Mouse (Mus musculus): Measurements from ENCODE around the gene Ccdc9b.
A peak's percentile ranks its signal among the peaks of the same experiment; 100 is the strongest.

Ccdc9b gene

GRCm38 (mm10) chr2:118761906-118762783, at the start of gene Ccdc9b:
TSS of gene Ccdc9b (minus strand) at chr2:118762661.
- DNase-seq (ENCODE audit: low read depth, low spot score), result peak; percentile 61

- DNase-seq (ENCODE audit: low read depth, low spot score), result no peak
Observed at GRCm38 (mm10) chr2:118810861-118811260, 48.4 kb upstream of the Ccdc9b start.

- DNase-seq (ENCODE audit: low read depth, low spot score), result no peak
Observed at GRCm38 (mm10) chr2:118806860-118807259, 44.4 kb upstream of the Ccdc9b start.

DNA sequence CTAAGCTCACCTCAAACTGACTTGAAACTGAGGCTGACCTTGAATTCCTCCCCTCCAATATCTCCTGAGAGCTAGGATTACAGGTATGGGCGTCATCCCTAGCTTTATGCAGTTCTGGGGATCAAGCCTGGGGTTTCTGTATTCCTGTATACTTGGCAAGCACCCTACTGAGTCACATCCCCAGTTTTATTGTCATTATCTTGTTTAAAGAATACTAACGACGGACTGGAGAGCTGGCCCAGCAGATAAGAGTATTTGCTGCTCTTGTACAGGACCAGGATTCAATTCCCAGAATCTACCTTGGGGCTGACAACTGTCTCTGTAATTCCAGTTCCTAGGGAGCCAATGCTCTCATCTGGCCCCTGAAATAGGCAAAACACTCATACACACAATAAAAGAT, 43.3 kb upstream of the Ccdc9b start:
- no peak for DNase-seq (ENCODE audit: low read depth, low spot score)

DNA sequence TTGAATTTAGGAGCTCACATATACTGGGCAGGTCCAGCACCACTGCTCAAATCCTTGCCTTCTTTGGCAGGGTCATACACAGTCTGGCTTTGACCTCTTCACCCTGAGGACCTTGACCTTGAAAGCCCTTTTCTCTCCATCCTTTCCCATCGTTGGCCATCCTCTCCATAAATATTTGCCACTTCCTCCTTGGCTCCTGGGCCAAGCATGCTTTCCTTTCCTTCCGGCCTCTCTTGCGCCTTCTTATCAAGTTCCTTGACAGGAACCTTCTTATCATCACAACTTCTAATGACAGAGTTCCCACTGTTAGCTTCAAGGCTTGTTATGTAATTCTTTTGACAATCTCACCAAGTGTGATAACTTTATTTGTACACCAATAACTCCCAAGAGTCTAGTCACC, 42.7 kb upstream of the Ccdc9b start:
- no peak for DNase-seq (ENCODE audit: low read depth, low spot score)

DNA sequence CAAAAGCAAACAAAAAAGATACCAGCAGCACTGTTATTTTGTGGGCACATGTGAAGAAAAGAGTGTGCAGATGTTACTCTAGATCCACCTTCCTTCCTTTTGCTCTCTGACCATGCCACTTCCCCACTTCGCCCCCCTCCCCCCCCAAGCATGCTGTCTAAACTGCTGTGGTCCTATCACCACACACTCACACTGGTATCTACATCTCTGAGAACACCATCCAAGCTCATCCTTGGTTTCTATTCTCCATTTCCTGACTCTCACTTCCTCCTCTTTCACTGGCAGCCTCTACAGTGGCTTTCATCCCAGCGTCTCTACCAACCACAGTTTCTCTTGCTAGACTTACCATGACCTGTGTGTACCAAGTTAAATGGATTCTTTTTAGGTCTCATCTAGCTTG, 42.0 kb upstream of the Ccdc9b start:
- DNase-seq (ENCODE audit: low read depth, low spot score), result no peak

DNA sequence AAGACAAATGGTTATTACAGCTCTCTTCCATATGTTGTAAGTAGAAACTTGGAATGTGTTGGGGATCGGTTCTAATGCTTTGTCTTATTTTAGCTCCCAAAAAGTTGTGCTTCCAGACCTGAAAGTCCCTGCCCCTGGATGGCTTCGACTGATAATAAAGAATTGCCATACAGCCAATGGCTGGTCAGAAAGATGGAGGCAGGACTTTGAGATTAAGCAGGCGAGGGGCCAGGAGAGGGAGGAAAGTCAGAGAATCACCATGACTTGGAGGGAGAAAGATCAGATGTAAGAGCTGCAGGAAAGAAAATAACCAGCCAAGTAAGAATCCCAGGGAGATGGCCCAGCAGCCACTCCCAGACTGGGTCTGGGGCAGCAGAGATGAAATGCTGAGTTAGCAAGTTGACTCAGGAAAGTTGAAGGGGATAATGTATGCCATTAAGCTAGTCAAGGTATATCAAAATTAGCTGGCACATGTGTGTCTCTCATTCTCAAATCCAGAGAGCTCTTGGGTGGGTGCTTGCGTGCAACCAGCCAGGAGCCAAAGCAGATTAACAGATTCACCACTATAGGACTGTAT, 40.2 kb upstream of the Ccdc9b start:
- no peak for DNase-seq (ENCODE audit: low read depth, low spot score)

GRCm38 (mm10) chr2:118793636-118794035, 31.2 kb upstream of the Ccdc9b start:
- DNase-seq (ENCODE audit: low read depth, low spot score), result no peak

DNA sequence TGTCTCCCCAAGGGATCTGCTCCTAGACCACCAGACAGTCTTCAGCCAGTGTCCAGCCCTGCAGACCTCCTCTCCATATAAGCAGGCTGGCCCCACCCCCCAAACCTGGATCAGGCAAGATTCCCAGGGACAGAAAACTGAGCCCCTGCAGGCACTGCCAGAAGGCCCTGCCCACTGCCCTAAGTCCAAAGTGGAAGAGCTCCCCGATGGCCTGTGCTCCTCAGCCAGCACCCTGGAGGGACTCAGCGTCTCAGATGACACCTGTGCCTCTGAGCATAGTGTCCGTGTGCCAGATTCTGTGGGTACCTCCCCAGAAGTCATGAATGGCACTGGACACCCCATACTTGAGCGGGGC, 29.8 kb upstream of the Ccdc9b start:
- DNase-seq (ENCODE audit: low read depth, low spot score), result no peak

- DNase-seq (ENCODE audit: low read depth, low spot score), result no peak
Observed at GRCm38 (mm10) chr2:118791591-118792258, 29.3 kb upstream of the Ccdc9b start.

- DNase-seq (ENCODE audit: low read depth, low spot score), result peak; percentile 16
Observed at GRCm38 (mm10) chr2:118790551-118791525, 28.4 kb upstream of the Ccdc9b start.

DNA sequence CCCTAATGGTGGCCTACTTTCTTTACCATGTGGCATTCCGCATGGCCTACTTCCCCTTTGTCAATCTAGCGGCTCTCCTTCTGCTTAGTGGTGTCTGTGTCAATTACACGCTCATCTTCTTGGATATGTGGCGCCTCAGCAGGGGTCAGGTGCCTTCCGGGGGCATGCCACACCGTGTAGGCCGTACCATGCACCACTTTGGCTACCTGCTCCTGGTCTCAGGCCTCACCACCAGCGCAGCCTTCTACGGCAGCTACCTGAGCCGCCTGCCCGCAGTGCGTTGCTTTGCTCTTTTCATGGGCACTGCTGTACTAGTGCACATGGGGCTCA, 27.7 kb upstream of the Ccdc9b start:
- no peak for DNase-seq (ENCODE audit: low read depth, low spot score)

GRCm38 (mm10) chr2:118789501-118789900, 27.0 kb upstream of the Ccdc9b start:
- DNase-seq (ENCODE audit: low read depth, low spot score), result no peak

DNA sequence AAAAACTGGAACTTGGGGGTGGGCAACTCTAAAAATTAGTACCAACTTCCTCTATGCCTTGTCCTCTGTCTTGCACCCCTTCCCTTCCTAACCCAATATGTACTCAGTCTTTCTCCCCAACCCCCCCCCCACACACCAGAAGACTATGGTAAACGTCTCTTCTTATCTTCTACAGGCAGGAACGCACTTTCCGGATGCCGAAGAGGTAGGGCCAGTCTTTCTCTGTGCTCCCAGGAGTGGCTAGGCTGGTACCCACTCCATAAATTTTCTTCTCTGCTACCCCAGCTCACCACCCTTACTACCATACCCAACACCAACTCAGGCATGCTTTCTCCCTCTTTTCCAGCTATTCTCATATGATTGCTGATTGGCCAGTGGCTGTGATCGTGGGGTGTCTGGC, 24.1 kb upstream of the Ccdc9b start:
- no peak for DNase-seq (ENCODE audit: low read depth, low spot score)

- no peak for DNase-seq (ENCODE audit: low read depth, low spot score)
Observed at GRCm38 (mm10) chr2:118783663-118784062, 21.2 kb upstream of the Ccdc9b start.

- no peak for DNase-seq (ENCODE audit: low read depth, low spot score)
Observed at GRCm38 (mm10) chr2:118783093-118783492, 20.6 kb upstream of the Ccdc9b start.

DNA sequence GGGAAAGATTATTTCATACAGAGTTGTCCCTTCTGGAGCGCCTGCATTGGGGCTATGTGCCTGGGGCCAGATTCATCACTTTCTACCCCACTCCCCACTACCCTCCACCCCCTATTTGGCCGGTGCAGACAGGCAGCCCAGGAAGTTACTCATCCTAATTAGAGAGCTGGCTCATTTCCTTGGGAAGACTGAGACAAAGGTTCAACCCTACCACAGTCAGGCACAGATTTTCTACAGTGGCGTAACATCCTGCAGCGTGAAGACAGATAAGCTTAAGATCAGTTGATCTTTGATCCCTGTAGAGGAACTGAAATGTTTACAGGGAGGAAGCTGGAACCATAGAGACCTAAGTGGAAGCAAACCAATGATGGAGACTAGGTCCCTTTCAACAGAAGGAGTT, 19.8 kb upstream of the Ccdc9b start:
- no peak for DNase-seq (ENCODE audit: low read depth, low spot score)

DNA sequence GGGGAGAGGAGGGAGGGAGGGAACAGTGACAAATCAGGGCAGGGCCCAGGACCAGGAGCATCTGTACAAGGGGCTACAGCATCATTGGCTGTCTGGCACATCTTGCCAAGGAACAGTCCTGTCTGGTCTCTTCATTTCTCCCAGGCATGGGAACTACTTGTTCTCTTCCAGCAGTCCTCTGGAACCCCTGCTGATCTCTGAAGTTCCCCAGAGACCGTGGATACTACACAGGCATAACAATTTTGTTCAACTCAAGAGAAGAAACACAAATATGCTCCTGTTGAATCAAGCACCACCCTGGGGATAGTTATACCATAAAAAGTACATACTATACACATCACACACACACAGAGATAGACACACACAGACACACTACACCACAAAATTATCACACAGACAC, 18.7 kb upstream of the Ccdc9b start:
- no peak for DNase-seq (ENCODE audit: low read depth, low spot score)

DNA sequence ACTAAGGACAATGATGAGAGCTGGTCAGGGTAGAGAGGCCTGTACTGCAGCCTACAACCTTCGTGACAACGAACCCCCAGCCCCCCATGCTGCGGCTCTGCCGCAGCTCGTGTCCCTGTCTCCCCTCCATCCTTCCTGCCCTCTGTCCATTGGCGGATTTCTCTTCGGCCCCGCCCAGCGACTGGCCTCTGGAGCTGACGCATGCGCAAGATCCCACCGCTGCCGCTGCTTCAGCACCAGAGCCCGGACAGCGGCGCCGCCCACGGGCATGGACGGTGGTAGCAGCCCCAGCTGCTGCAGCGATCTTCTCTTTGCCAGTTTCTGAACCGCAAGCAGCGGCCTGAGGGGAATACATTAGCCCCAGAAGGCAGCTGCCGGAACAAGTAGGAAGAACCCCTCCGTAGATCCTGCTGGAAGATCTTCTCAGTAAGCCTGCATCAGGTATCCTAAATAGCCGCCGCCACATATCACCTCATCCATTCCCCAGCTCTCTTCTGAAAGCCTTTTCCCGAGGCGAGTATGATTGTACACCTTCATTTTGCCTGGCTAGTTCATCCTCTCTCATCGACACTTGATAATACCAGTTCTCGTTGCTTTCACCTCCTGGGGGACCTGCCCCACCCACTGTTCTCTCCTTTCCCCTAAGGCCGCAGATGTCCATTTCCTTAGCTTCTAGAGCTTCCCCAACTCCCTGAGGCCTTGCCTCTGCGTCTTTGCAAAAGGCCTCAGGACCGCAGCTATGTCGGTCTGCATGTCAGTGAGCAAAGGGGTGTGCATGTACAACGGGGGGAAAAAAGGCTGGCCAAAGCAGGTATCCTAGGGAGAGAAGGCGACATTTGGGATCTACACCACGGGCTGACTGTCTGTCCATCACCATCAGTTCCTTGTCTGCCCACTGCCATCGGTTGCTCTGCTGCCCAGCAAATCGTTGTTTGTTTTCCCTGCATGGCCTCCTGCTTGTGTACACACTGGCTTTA, 17.3 kb upstream of the Ccdc9b start, which contains the start of gene Disp2:
Gene Disp2 (plus strand): TSS at position 216 of the 977 bp plus-strand sequence.
- peak; percentile 68 for DNase-seq (ENCODE audit: low read depth, low spot score)

- no peak for DNase-seq (ENCODE audit: low read depth, low spot score)
Observed at GRCm38 (mm10) chr2:118779065-118779464, 16.6 kb upstream of the Ccdc9b start.

Measured in CD4-positive helper T cell, adult 2 months (primary cell).